In genomic region chr8:77489235-77489634, GRCm38 (mm10) we compare ENCODE assay signal across 18 mouse cellular contexts. TPM values are rescaled to one million over a fixed set of nuclear protein-coding genes. Genes with fewer than 3 reads are reported as not detected.
DNase-seq lines count a peak whose midpoint lies in the region; ATAC-seq and TF ChIP-seq lines count a peak whose summit lies in the region.
"Had no signal": no experiment of that assay in that cellular context is flagged by ENCODE, and none has a peak within 500 bp of the region (broad histone marks: within the 10 kb centered on the region; RNA-seq: fewer than 3 reads in every experiment).

No protein-coding gene starts in this region.

- H3K4me3 ChIP-seq in heart, postnatal 0 days (ENCODE audit: low read depth, low read length) = no peak overlapping the region
- H3K4me3 ChIP-seq in liver, embryonic 12.5 days = no peak overlapping the region
- no peak overlapping the region for H3K4me3 ChIP-seq in liver, embryonic 11.5 days (ENCODE audit: low read depth, low read length)
- no peak overlapping the region for H3K4me3 ChIP-seq in stomach, embryonic 14.5 days (ENCODE audit: low read depth, low read length)
- H3K4me3 ChIP-seq in stomach, postnatal 0 days (ENCODE audit: low read depth, low read length) = no peak overlapping the region
- H3K4me3 ChIP-seq: forebrain, embryonic 15.5 days; heart, embryonic 10.5 days had no signal

- peak overlapping the region; percentile 40; the same call in 1 of the 2 replicates for H3K27ac ChIP-seq in heart, postnatal 0 days (ENCODE audit: low read depth)
- H3K27ac ChIP-seq in liver, embryonic 12.5 days = 0 out of 2 replicates have a peak overlapping the region, but pooled peaks have one; percentile 65
- no peak overlapping the region; the same call in 1 of the 2 replicates for H3K27ac ChIP-seq in liver, embryonic 11.5 days (ENCODE audit: low read depth, low read length)
- peak overlapping the region; percentile 92 for H3K27ac ChIP-seq in stomach, embryonic 14.5 days (ENCODE audit: low read length)
- no peak overlapping the region for H3K27ac ChIP-seq in stomach, postnatal 0 days (replicated peaks)
- H3K27ac ChIP-seq: forebrain, embryonic 15.5 days; heart, embryonic 10.5 days had no signal

- no peak for ATAC-seq in heart, postnatal 0 days (ENCODE audit: insufficient read depth, low read depth)
- ATAC-seq in liver, embryonic 12.5 days = no peak
- no peak for ATAC-seq in liver, embryonic 11.5 days (replicated peaks; ENCODE audit: low FRiP score)
- no peak for ATAC-seq in stomach, embryonic 14.5 days (ENCODE audit: insufficient number of reproducible peaks, insufficient read depth, low FRiP score, low read depth)
- no peak for ATAC-seq in stomach, postnatal 0 days (ENCODE audit: low FRiP score, low TSS enrichment)
- ATAC-seq: forebrain, embryonic 15.5 days; midbrain, embryonic 16.5 days had no signal

- intact Hi-C loops in heart, postnatal 10 days (cut with DNase I) = no loop called here

- no peaks in the 10 kb centered on the region for H3K9me3 ChIP-seq in heart, postnatal 0 days (replicated peaks; ENCODE audit: control insufficient read depth, low read length)
- no peaks in the 10 kb centered on the region for H3K9me3 ChIP-seq in liver, embryonic 12.5 days (replicated peaks)
- H3K9me3 ChIP-seq in liver, embryonic 11.5 days (ENCODE audit: control insufficient read depth, low read length) = no peaks in the 10 kb centered on the region
- H3K9me3 ChIP-seq in stomach, embryonic 14.5 days (ENCODE audit: control insufficient read depth, low read depth, low read length) = no peaks in the 10 kb centered on the region
- H3K9me3 ChIP-seq in stomach, postnatal 0 days (ENCODE audit: control insufficient read depth, low read length) = no peaks in the 10 kb centered on the region
- H3K9me3 ChIP-seq: forebrain, embryonic 15.5 days; heart, embryonic 10.5 days had no signal

- peaks cover 87% of the 10 kb centered on the region for H3K4me1 ChIP-seq in heart, postnatal 0 days (ENCODE audit: control insufficient read depth, insufficient read depth)
- H3K4me1 ChIP-seq in liver, embryonic 12.5 days = peaks cover 94% of the 10 kb centered on the region
- H3K4me1 ChIP-seq in liver, embryonic 11.5 days (replicated peaks; ENCODE audit: control insufficient read depth, insufficient read depth, low read length) = peaks cover 76% of the 10 kb centered on the region
- H3K4me1 ChIP-seq in stomach, embryonic 14.5 days (ENCODE audit: control insufficient read depth, insufficient read depth, low read length) = peaks cover 58% of the 10 kb centered on the region
- peaks cover 22% of the 10 kb centered on the region for H3K4me1 ChIP-seq in stomach, postnatal 0 days (replicated peaks; ENCODE audit: control insufficient read depth, insufficient read depth)
- H3K4me1 ChIP-seq: forebrain, embryonic 15.5 days had no signal

- H3K36me3 ChIP-seq in heart, postnatal 0 days (replicated peaks; ENCODE audit: control insufficient read depth, insufficient read depth, low read length) = no peaks in the 10 kb centered on the region
- no peaks in the 10 kb centered on the region for H3K36me3 ChIP-seq in liver, embryonic 12.5 days
- H3K36me3 ChIP-seq in liver, embryonic 11.5 days (ENCODE audit: control insufficient read depth, insufficient read depth, low read length) = no peaks in the 10 kb centered on the region
- no peaks in the 10 kb centered on the region for H3K36me3 ChIP-seq in stomach, embryonic 14.5 days (ENCODE audit: control insufficient read depth, insufficient read depth, low read length)
- H3K36me3 ChIP-seq in stomach, postnatal 0 days (ENCODE audit: control insufficient read depth, insufficient read depth, low read length) = no peaks in the 10 kb centered on the region
- H3K36me3 ChIP-seq: forebrain, embryonic 15.5 days; heart, embryonic 10.5 days had no signal

- no peaks in the 10 kb centered on the region for H3K27me3 ChIP-seq in heart, postnatal 0 days (ENCODE audit: control insufficient read depth, insufficient read depth, low read length)
- H3K27me3 ChIP-seq in liver, embryonic 12.5 days (replicated peaks) = no peaks in the 10 kb centered on the region
- H3K27me3 ChIP-seq in liver, embryonic 11.5 days (replicated peaks; ENCODE audit: control insufficient read depth, insufficient read depth, low read length) = no peaks in the 10 kb centered on the region
- no peaks in the 10 kb centered on the region for H3K27me3 ChIP-seq in stomach, embryonic 14.5 days (ENCODE audit: control insufficient read depth, insufficient read depth, low read length)
- H3K27me3 ChIP-seq in stomach, postnatal 0 days (ENCODE audit: control insufficient read depth, insufficient read depth, low read length) = no peaks in the 10 kb centered on the region
- H3K27me3 ChIP-seq: forebrain, embryonic 15.5 days had no signal

- WGBS in heart, postnatal 0 days = 96% methylated on average over 6 of the region's 6 CpGs
- 77% methylated on average over 6 of the region's 6 CpGs for WGBS in liver, embryonic 12.5 days (ENCODE audit: insufficient replicate concordance)
- 89% methylated on average over 6 of the region's 6 CpGs for WGBS in liver, embryonic 11.5 days
- WGBS in stomach, embryonic 14.5 days = 87% methylated on average over 6 of the region's 6 CpGs
- WGBS in stomach, postnatal 0 days = 94% methylated on average over 6 of the region's 6 CpGs

- TF ChIP-seq CTCF in heart, postnatal 0 days (IDR thresholded peaks at IDR 0.05; ENCODE audit: low read depth) = no peak
- TF ChIP-seq CTCF in stomach, postnatal 0 days (IDR thresholded peaks at IDR 0.05; ENCODE audit: low read depth) = no peak

- DNase-seq in heart, postnatal 0 days (ENCODE audit: low spot score) = no peak
- DNase-seq in heart, postnatal 10 days = no peak
- no peak for DNase-seq in liver, embryonic 11.5 days (ENCODE audit: low spot score)
- DNase-seq in stomach, postnatal 0 days (ENCODE audit: low spot score) = no peak
- DNase-seq in yolk sac, embryonic 10.5 days (ENCODE audit: low spot score) = no peak
- DNase-seq: cerebellum, adult 18-20 months; cerebellum, postnatal 25 days; embryo, embryonic 11 days; gastrocnemius, postnatal 36 days; kidney, postnatal 25 days; layer of hippocampus, adult 9-11 months; right cerebral cortex, postnatal 14 days; spleen, adult 18-20 months had no signal

- H3K4me2 ChIP-seq in heart, postnatal 0 days (ENCODE audit: low read depth, low read length) = no peak overlapping the region
- H3K4me2 ChIP-seq in liver, embryonic 12.5 days = no peak overlapping the region
- H3K4me2 ChIP-seq in liver, embryonic 11.5 days = no peak overlapping the region
- H3K4me2 ChIP-seq in stomach, embryonic 14.5 days (replicated peaks; ENCODE audit: low read depth, low read length) = no peak overlapping the region
- H3K4me2 ChIP-seq in stomach, postnatal 0 days (replicated peaks; ENCODE audit: low read depth) = no peak overlapping the region
- H3K4me2 ChIP-seq: forebrain, embryonic 15.5 days had no signal

- H3K9ac ChIP-seq in heart, postnatal 0 days (replicated peaks; ENCODE audit: low read depth, low read length) = no peak overlapping the region
- H3K9ac ChIP-seq in liver, embryonic 12.5 days = no peak overlapping the region
- no peak overlapping the region for H3K9ac ChIP-seq in liver, embryonic 11.5 days (ENCODE audit: low read depth, low read length)
- no peak overlapping the region for H3K9ac ChIP-seq in stomach, embryonic 14.5 days (replicated peaks; ENCODE audit: low read depth, low read length)
- no peak overlapping the region for H3K9ac ChIP-seq in stomach, postnatal 0 days (ENCODE audit: low read length)
- H3K9ac ChIP-seq: forebrain, embryonic 15.5 days had no signal

- no peak for TF ChIP-seq EP300 in heart, postnatal 0 days (IDR thresholded peaks at IDR 0.05; ENCODE audit: low read depth)
- TF ChIP-seq EP300 in stomach, postnatal 0 days (optimal IDR thresholded peaks at IDR 0.05) = no peak

RNA-seq across cellular contexts. Expression of gene Arhgap10, which starts 28.5 kb away (rescaled TPM):
- 33.3 and 37.8 TPM in 2 replicates for total RNA-seq in heart, postnatal 0 days (2014; rRNA removed; ENCODE audit: low replicate concordance)
- polyA plus RNA-seq in heart, postnatal 0 days (2015; fragmentation: Nextera tagmentation; extraction: Ambion mirVana) = 23.6 and 25.5 TPM in 2 replicates
- 10 to 100 TPM; 54.5 to 54.6 TPM for total RNA-seq in heart, postnatal 10 days (2021)
- polyA plus RNA-seq in liver, embryonic 12.5 days (2016; fragmentation: Nextera tagmentation; extraction: Ambion mirVana) = 13.5 and 13.8 TPM in 2 replicates
- polyA plus RNA-seq in liver, embryonic 11.5 days (2014; fragmentation: Nextera tagmentation; extraction: Ambion mirVana) = 20.1 and 20.2 TPM in 2 replicates
- 34.6 and 38.2 TPM in 2 replicates for polyA plus RNA-seq in stomach, embryonic 14.5 days (2014; fragmentation: Nextera tagmentation; extraction: Ambion mirVana)
- 18.8 TPM in 2 replicates for polyA plus RNA-seq in stomach, postnatal 0 days (2015; fragmentation: Nextera tagmentation; extraction: Ambion mirVana)

RNA-seq across cellular contexts. Expression of gene Prmt9, which starts 60.0 kb away (rescaled TPM):
- 13.8 and 15.1 TPM in 2 replicates for total RNA-seq in heart, postnatal 0 days (2014; rRNA removed; ENCODE audit: low replicate concordance)
- 13.3 and 14.9 TPM in 2 replicates for polyA plus RNA-seq in heart, postnatal 0 days (2015; fragmentation: Nextera tagmentation; extraction: Ambion mirVana)
- 10 to 100 TPM; 15.6 to 16.0 TPM for total RNA-seq in heart, postnatal 10 days (2021)
- polyA plus RNA-seq in liver, embryonic 12.5 days (2016; fragmentation: Nextera tagmentation; extraction: Ambion mirVana) = 12.7 and 13.1 TPM in 2 replicates
- polyA plus RNA-seq in liver, embryonic 11.5 days (2014; fragmentation: Nextera tagmentation; extraction: Ambion mirVana) = 17.0 and 21.3 TPM in 2 replicates
- 21.4 and 21.7 TPM in 2 replicates for polyA plus RNA-seq in stomach, embryonic 14.5 days (2014; fragmentation: Nextera tagmentation; extraction: Ambion mirVana)
- 9.7 TPM in 2 replicates for polyA plus RNA-seq in stomach, postnatal 0 days (2015; fragmentation: Nextera tagmentation; extraction: Ambion mirVana)

Comparison
In these comparisons a context has a peak if more than half of its experiments do, and no peak if none do; other contexts are left out.
1. H3K27ac ChIP-seq: peak in heart, postnatal 0 days (single experiment), liver, embryonic 12.5 days (single experiment) and stomach, embryonic 14.5 days (single experiment); none in liver, embryonic 11.5 days (single experiment) and stomach, postnatal 0 days (single experiment).